Mouse (Mus musculus) megakaryocyte, embryonic 14.5 days (primary cell): ENCODE data around the gene Insrr.

ENCODE experiments used
- FLI1 ChIP-seq: IDR thresholded peaks from 2 replicates; pipeline ENCODE4 v1.6.1; 2012; ENCODE audit warnings: low read length, inconsistent platforms, mixed read lengths
- GATA1 ChIP-seq: IDR thresholded peaks from 3 replicates; pipeline ENCODE4 v1.6.1; 2012; ENCODE audit warnings: mixed read lengths, low read length, inconsistent platforms, borderline replicate concordance

DNA sequence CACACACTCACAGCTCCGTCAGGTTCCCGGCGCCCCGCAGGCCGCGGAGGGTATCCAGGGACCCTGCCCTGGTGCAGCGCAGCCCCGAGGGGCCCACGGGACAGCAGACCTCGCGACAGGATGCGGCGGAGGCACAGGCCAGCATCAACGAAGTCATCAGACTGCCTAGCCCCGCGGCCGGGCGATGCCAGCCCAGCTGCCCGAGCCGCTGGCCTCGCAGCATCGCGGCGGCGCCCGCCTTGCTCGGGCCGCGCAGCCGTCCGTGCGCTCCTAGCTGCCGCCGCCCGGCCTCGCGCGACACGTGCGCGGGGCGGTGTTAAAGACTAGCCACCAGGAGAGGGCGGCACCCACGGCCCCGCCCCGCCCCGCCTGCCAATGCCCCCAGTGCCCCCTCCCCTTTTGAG is 1.8 kb upstream of the Insrr start, which contains the start of gene Ntrk1:
- TF ChIP-seq GATA1 (no peak), FLI1 (no peak)
